Mouse (Mus musculus) cerebral cortex, adult 2 months (tissue): ENCODE measurements around the gene Vmn1r173.

Source experiments
- WGBS: fragments of 180-500 bp; shearing (Covaris S2); methylation state at CpG from one replicate; pipeline ENCODE4 v1.1.7; 2018; 5-methylcytosine and 5-hydroxymethylcytosine counted together

Vmn1r173 gene

GRCm38 (mm10) chr7:23700403-23700802 is at the start of gene Vmn1r173:
Vmn1r173 (plus strand) TSS chr7:23700703.
- 36% methylated on average over 1 of the region's 1 CpGs for WGBS

GRCm38 (mm10) chr7:23658016-23658415 is 42.5 kb upstream of the Vmn1r173 start, which contains the start of gene Vmn1r172:
Vmn1r172 (plus strand) TSS chr7:23658316.
- WGBS, result 51% methylated on average over 2 of the region's 2 CpGs

GRCm38 (mm10) chr7:23751970-23752369 is 51.5 kb downstream of the Vmn1r173 start, which contains the start of gene Vmn1r174:
Vmn1r174 (plus strand) TSS chr7:23752270.
- WGBS, result 46% methylated on average over 1 of the region's 1 CpGs
